Mouse (Mus musculus) MEL (cell line): ENCODE results near the gene Chrd. TPM values are rescaled to one million over a fixed set of nuclear protein-coding genes. Genes with fewer than 3 reads are reported as not detected.

Experiments
- DNase-seq: peaks from one replicate; pipeline ENCODE4 v3.0.0; 2011; ENCODE audit warnings: low read depth, low spot score
- H3K27ac ChIP-seq: 2 replicates; pipeline ENCODE4 v1.5.1; 2012; ENCODE audit warnings: low read depth, mild to moderate bottlenecking, control low read depth, low read length, moderate library complexity; ENCODE audit not compliant: control insufficient read depth
- H3K27me3 ChIP-seq, 2 experiments: fragments of 150-350 bp in 1 of 2; sonication (generic) in 1 of 2; 2 replicates each; pipeline ENCODE4 v1.6.1; 2012; ENCODE audit warnings: low read length in 2 of 2, mild to moderate bottlenecking in 2 of 2, improper control_type of control experiment in 1 of 2, moderate library complexity in 1 of 2; ENCODE audit not compliant: insufficient read depth in 2 of 2, control insufficient read depth in 1 of 2
- H3K36me3 ChIP-seq, 2 experiments: 2 replicates each; pipeline ENCODE4 v1.6.1; 2012 to 2014; ENCODE audit warnings: low read length in 2 of 2, improper control_type of control experiment in 1 of 2, inconsistent platforms in 1 of 2, mild to moderate bottlenecking in 1 of 2; ENCODE audit not compliant: insufficient read depth in 2 of 2, control insufficient read depth in 1 of 2
- H3K4me1 ChIP-seq, 2 experiments: fragments of 150-350 bp in 1 of 2; sonication (generic) in 1 of 2; 2 replicates each; pipeline ENCODE4 v1.6.1; 2012; ENCODE audit warnings: low read length in 2 of 2, improper control_type of control experiment in 1 of 2, mild to moderate bottlenecking in 1 of 2; ENCODE audit not compliant: insufficient read depth in 2 of 2, control insufficient read depth in 1 of 2
- H3K4me3 ChIP-seq, 2 experiments: fragments of 150-350 bp in 1 of 2; sonication (generic) in 1 of 2; 2 replicates each; pipeline ENCODE4 v1.5.1; 2012; ENCODE audit warnings: low read depth in 2 of 2, low read length in 2 of 2, mild to moderate bottlenecking in 2 of 2, moderate library complexity in 2 of 2, control low read depth in 1 of 2, improper control_type of control experiment in 1 of 2; ENCODE audit not compliant: control insufficient read depth in 1 of 2, insufficient read depth in 1 of 2
- H3K79me2 ChIP-seq: 2 replicates; pipeline ENCODE4 v1.6.1; 2012; ENCODE audit warnings: mild to moderate bottlenecking, low read length, moderate library complexity; ENCODE audit not compliant: control insufficient read depth, poor library complexity, insufficient read depth
- H3K9ac ChIP-seq: 2 replicates; pipeline ENCODE4 v1.6.1; 2012; ENCODE audit warnings: low read depth, mild to moderate bottlenecking, control low read depth, low read length, moderate library complexity; ENCODE audit not compliant: control insufficient read depth, poor library complexity, severe bottlenecking
- H3K9me3 ChIP-seq: fragments of 150-350 bp; sonication (generic); replicated peaks from 2 replicates; pipeline ENCODE4 v1.6.1; 2012; ENCODE audit warnings: mild to moderate bottlenecking, low read length, improper control_type of control experiment, moderate library complexity; ENCODE audit not compliant: insufficient read depth
- CTCF ChIP-seq, 3 experiments: IDR thresholded peaks in 2 of 3; conservative IDR thresholded peaks in 1 of 3; 2 replicates each; pipeline ENCODE4 v1.5.1; 2011 to 2012; ENCODE audit warnings: low read length in 3 of 3, low read depth in 2 of 3, mild to moderate bottlenecking in 2 of 3, improper control_type of control experiment in 1 of 3, inconsistent platforms in 1 of 3, mixed read lengths in 1 of 3, moderate library complexity in 1 of 3; ENCODE audit not compliant: control insufficient read depth in 1 of 3, insufficient read depth in 1 of 3, poor library complexity in 1 of 3, severe bottlenecking in 1 of 3
- E2F4 ChIP-seq: IDR thresholded peaks from 2 replicates; pipeline ENCODE4 v1.6.1; 2011; ENCODE audit warnings: low read depth, low read length, improper control_type of control experiment, borderline replicate concordance
- EP300 ChIP-seq, 2 experiments: IDR thresholded peaks; 2 replicates each; pipeline ENCODE4 v1.6.1; 2011; ENCODE audit warnings: improper control_type of control experiment in 2 of 2, low read length in 2 of 2, low read depth in 1 of 2, mild to moderate bottlenecking in 1 of 2
- ETS1 ChIP-seq: IDR thresholded peaks from 2 replicates; pipeline ENCODE4 v1.6.1; 2012; ENCODE audit warnings: low read depth, mild to moderate bottlenecking, inconsistent platforms, low read length, improper control_type of control experiment, moderate library complexity
- HCFC1 ChIP-seq: IDR thresholded peaks from 2 replicates; pipeline ENCODE4 v1.6.1; 2012; ENCODE audit warnings: low read depth, mild to moderate bottlenecking, inconsistent platforms, low read length, improper control_type of control experiment, moderate library complexity
- MXI1 ChIP-seq: IDR thresholded peaks from 2 replicates; pipeline ENCODE4 v1.6.1; 2011; ENCODE audit warnings: mild to moderate bottlenecking, low read depth, low read length, improper control_type of control experiment
- MYB ChIP-seq: IDR thresholded peaks from 2 replicates; pipeline ENCODE4 v1.6.1; 2011; ENCODE audit warnings: mild to moderate bottlenecking, low read depth, low read length, improper control_type of control experiment
- POLR2A ChIP-seq, 2 experiments: IDR thresholded peaks; 2 replicates each; pipeline ENCODE4 v1.6.1; 2011 to 2012; ENCODE audit warnings: low read length in 2 of 2, mild to moderate bottlenecking in 2 of 2, control low read depth in 1 of 2, improper control_type of control experiment in 1 of 2, low read depth in 1 of 2, moderate library complexity in 1 of 2; ENCODE audit not compliant: control insufficient read depth in 1 of 2, insufficient read depth in 1 of 2, poor library complexity in 1 of 2
- RAD21 ChIP-seq: IDR thresholded peaks from 2 replicates; pipeline ENCODE4 v1.6.1; 2011; ENCODE audit warnings: mild to moderate bottlenecking, low read depth, low read length, improper control_type of control experiment
- SIN3A ChIP-seq: IDR thresholded peaks from 2 replicates; pipeline ENCODE4 v1.6.1; 2012; ENCODE audit warnings: low read length, improper control_type of control experiment, inconsistent platforms
- SMC3 ChIP-seq: IDR thresholded peaks from 2 replicates; pipeline ENCODE4 v1.6.1; 2011; ENCODE audit warnings: low read depth, low read length, improper control_type of control experiment
- TAL1 ChIP-seq: IDR thresholded peaks from 2 replicates; pipeline ENCODE4 v1.6.1; 2012; ENCODE audit warnings: mild to moderate bottlenecking, inconsistent platforms, low read length, moderate library complexity, mixed read lengths
- TBP ChIP-seq: IDR thresholded peaks from 2 replicates; pipeline ENCODE4 v1.8.0; 2011; ENCODE audit warnings: low read depth, low read length, improper control_type of control experiment
- USF1 ChIP-seq: IDR thresholded peaks from 2 replicates; pipeline ENCODE4 v1.6.1; 2014; ENCODE audit warnings: low read depth, mild to moderate bottlenecking, inconsistent platforms, low read length, improper control_type of control experiment, moderate library complexity
- polyA plus RNA-seq, 2 experiments: library from polyadenylated mRNA; stranded (reverse) in 1 of 2; unstranded in 1 of 2; fragments of >175 nt in 1 of 2; fragments of >200 nt in 1 of 2; gene quantifications; 2 replicates each; pipeline versions ENCODE4 v1.2.1 to v1.2.4; 2012; ENCODE audit warnings: low replicate concordance in 2 of 2, low read depth in 1 of 2; ENCODE audit not compliant: insufficient read length in 2 of 2, insufficient read depth in 1 of 2, missing spikeins in 1 of 2
- total RNA-seq: library from RNA; depleted of rRNA; stranded (reverse); fragments of 300-350 nt; gene quantifications from 2 replicates; pipeline ENCODE4 v1.2.3, GENCODE M21; 2012

The Chrd gene
- total and polyA plus RNA-seq, 3 experiments = not detected

DNA sequence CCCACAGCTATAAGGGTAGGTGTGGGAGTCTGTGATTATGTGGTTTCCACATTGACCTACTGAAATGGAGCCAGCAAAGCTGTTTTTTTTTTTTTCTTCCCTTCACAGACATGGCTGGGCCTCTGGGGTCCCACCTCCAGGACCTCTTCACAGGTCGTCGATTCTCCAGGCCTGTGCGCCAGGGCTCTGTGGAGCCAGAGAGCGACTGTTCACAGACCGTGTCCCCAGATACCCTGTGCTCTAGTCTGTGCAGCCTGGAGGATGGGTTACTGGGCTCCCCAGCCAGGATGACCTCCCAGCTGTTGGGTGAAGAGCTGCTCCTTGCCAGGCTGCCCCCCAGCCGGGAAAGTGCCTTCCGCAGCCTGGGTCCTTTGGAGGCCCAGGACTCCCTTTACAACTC is 31.6 kb upstream of the Chrd start:
- Histone ChIP-seq H3K4me3 (no peak overlapping the region), H3K27ac (no peak overlapping the region), H3K79me2 (no peaks in the 10 kb centered on the region), H3K9ac (no peak overlapping the region), H3K4me1 (peaks cover 12 to 26% of the 10 kb centered on the region in 2 experiments), H3K9me3 (no peaks in the 10 kb centered on the region), H3K36me3 (peaks cover 0 to 25% of the 10 kb centered on the region in 2 experiments; a peak in 2 of 4 replicates), H3K27me3 (no peaks in the 10 kb centered on the region)
- no peak for DNase-seq
- TF ChIP-seq SIN3A = no peak
- no peak for TF ChIP-seq HCFC1
- no peak for TF ChIP-seq MXI1
- TF ChIP-seq E2F4 = no peak
- TF ChIP-seq USF1 = no peak
- no peak for TF ChIP-seq TAL1
- TF ChIP-seq ETS1 = no peak

GRCm38 (mm10) chr16:20701729-20702521 is 31.0 kb upstream of the Chrd start:
- Histone ChIP-seq H3K4me3 (no peak overlapping the region), H3K27me3 (no peaks in the 10 kb centered on the region), H3K9me3 (no peaks in the 10 kb centered on the region), H3K9ac (no peak overlapping the region), H3K36me3 (peaks cover 0 to 32% of the 10 kb centered on the region in 2 experiments; a peak in 2 of 4 replicates), H3K27ac (no peak overlapping the region), H3K79me2 (no peaks in the 10 kb centered on the region), H3K4me1 (peaks cover 15 to 32% of the 10 kb centered on the region in 2 experiments)
- DNase-seq = no peak
- TF ChIP-seq TBP = no peak
- TF ChIP-seq USF1 = no peak
- TF ChIP-seq POLR2A (IDR thresholded peaks at IDR 0.05; ENCODE audit: control insufficient read depth in 1 of 2, insufficient read depth in 1 of 2, low read depth in 1 of 2, low read length in 2 of 2, poor library complexity in 1 of 2) = no peak
- TF ChIP-seq EP300 (IDR thresholded peaks at IDR 0.05; ENCODE audit: low read depth in 1 of 2, low read length in 2 of 2) = no peak

DNA sequence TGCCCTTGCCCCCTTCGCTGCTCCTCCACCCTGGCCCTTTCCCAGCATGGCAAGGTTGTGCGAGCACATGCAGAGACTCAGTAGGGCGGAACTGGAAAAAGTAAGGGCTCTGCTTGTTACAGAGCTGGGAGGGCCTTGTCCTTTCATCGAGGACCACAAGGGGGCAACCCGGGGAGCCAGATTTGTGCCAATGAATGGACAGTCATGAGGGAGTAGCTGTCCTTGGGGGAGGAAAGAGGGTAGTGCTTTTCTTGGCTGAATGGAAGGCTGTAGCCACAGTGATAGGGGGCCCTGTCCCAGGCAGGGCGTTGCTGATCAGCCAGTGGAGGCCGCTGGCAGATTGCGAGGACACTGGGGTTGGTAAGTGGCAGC is 30.4 kb upstream of the Chrd start:
- TF ChIP-seq MYB = no peak
- TF ChIP-seq CTCF (IDR thresholded peaks at IDR 0.05 in 2 of 3, conservative IDR thresholded peaks at IDR 0.05 in 1 of 3; ENCODE audit: control insufficient read depth in 1 of 3, insufficient read depth in 1 of 3, low read depth in 2 of 3, low read length in 3 of 3, poor library complexity in 1 of 3, severe bottlenecking in 1 of 3) = peak; percentile 55 to 59 (median 55)
- TF ChIP-seq SMC3 = peak; percentile 54
- no peak for TF ChIP-seq EP300 (IDR thresholded peaks at IDR 0.05; ENCODE audit: low read depth in 1 of 2, low read length in 2 of 2)
- TF ChIP-seq RAD21 = peak; percentile 12; the same call in 1 of the 2 replicates
- Histone ChIP-seq H3K27me3 (no peaks in the 10 kb centered on the region), H3K79me2 (no peaks in the 10 kb centered on the region), H3K36me3 (peaks cover 0 to 34% of the 10 kb centered on the region in 2 experiments; a peak in 2 of 4 replicates), H3K9ac (no peak overlapping the region), H3K9me3 (no peaks in the 10 kb centered on the region), H3K4me3 (no peak overlapping the region), H3K27ac (no peak overlapping the region), H3K4me1 (peaks cover 15 to 33% of the 10 kb centered on the region in 2 experiments)
- peak; percentile 71 for DNase-seq
